Mouse (Mus musculus) megakaryocyte, adult 5-6 weeks (primary cell): ENCODE data around the gene Fermt1. TPM values are rescaled to one million over a fixed set of nuclear protein-coding genes. Genes with fewer than 3 reads are reported as not detected.

Source experiments
- ATAC-seq: 2 replicates; pipeline ENCODE4 v1.8.0; 2016; ENCODE audit warnings: mild to moderate bottlenecking, inconsistent platforms; ENCODE audit not compliant: poor library complexity, severe bottlenecking
- total RNA-seq, 2 experiments: library from RNA; stranded (forward) in 1 of 2; stranded (reverse) in 1 of 2; fragments of 153-499, 151-499 nt in 1 of 2; fragments of 221-1000, 200-1000 nt in 1 of 2; gene quantifications; 2 replicates each; pipeline versions ENCODE4 v1.2.3 to v1.2.4; 2015 to 2017

The Fermt1 gene
- total RNA-seq, 2 experiments from 2014 or later: not detected

- ATAC-seq: no peak
Observed at GRCm38 (mm10) chr2:132923290-132924085, 22.2 kb downstream of the Fermt1 start.

GRCm38 (mm10) chr2:132922076-132922873, 23.4 kb downstream of the Fermt1 start:
- no peak for ATAC-seq

- no peak for ATAC-seq
Observed at GRCm38 (mm10) chr2:132914785-132915184, 30.9 kb downstream of the Fermt1 start.

- ATAC-seq: peak; percentile 59
Observed at GRCm38 (mm10) chr2:132906763-132907162, 38.9 kb downstream of the Fermt1 start.

GRCm38 (mm10) chr2:132904961-132905360, 40.7 kb downstream of the Fermt1 start:
- no peak for ATAC-seq

- peak; percentile 86 for ATAC-seq
Observed at GRCm38 (mm10) chr2:132903498-132903897, 42.2 kb downstream of the Fermt1 start.

- ATAC-seq: no peak
Observed at GRCm38 (mm10) chr2:132902056-132902455, 43.6 kb downstream of the Fermt1 start.

GRCm38 (mm10) chr2:132901636-132902035, 44.1 kb downstream of the Fermt1 start:
- ATAC-seq: no peak

GRCm38 (mm10) chr2:132900596-132900995, 45.1 kb downstream of the Fermt1 start:
- ATAC-seq: no peak

- ATAC-seq: no peak
Observed at GRCm38 (mm10) chr2:132898211-132898610, 47.5 kb downstream of the Fermt1 start.

GRCm38 (mm10) chr2:132893826-132894225, 51.9 kb downstream of the Fermt1 start:
- no peak for ATAC-seq

- no peak for ATAC-seq
Observed at GRCm38 (mm10) chr2:132885312-132885711, 60.4 kb downstream of the Fermt1 start.

- ATAC-seq: no peak
Observed at GRCm38 (mm10) chr2:132884303-132884967, 61.3 kb downstream of the Fermt1 start.

GRCm38 (mm10) chr2:132880844-132881645, 64.7 kb downstream of the Fermt1 start, which contains the start of gene Lrrn4:
Lrrn4 (minus strand) TSS chr2:132880891.
- ATAC-seq: no peak

GRCm38 (mm10) chr2:132879261-132880044, 66.3 kb downstream of the Fermt1 start:
- ATAC-seq: peak; percentile 69

GRCm38 (mm10) chr2:132876991-132877390, 68.7 kb downstream of the Fermt1 start:
- no peak for ATAC-seq

GRCm38 (mm10) chr2:132873657-132874326, 71.9 kb downstream of the Fermt1 start:
- ATAC-seq: peak; percentile 95

GRCm38 (mm10) chr2:132871663-132872062, 74.0 kb downstream of the Fermt1 start:
- no peak for ATAC-seq

- no peak for ATAC-seq
Observed at GRCm38 (mm10) chr2:132870286-132870685, 75.4 kb downstream of the Fermt1 start.
